Mouse (Mus musculus): ENCODE results near the gene Vwa2. TPM values are rescaled to one million over a fixed set of nuclear protein-coding genes. Genes with fewer than 3 reads are reported as not detected.

The Vwa2 gene
- polyA plus RNA-seq, 1 experiment from 2014 or later: 0.22 TPM

DNA sequence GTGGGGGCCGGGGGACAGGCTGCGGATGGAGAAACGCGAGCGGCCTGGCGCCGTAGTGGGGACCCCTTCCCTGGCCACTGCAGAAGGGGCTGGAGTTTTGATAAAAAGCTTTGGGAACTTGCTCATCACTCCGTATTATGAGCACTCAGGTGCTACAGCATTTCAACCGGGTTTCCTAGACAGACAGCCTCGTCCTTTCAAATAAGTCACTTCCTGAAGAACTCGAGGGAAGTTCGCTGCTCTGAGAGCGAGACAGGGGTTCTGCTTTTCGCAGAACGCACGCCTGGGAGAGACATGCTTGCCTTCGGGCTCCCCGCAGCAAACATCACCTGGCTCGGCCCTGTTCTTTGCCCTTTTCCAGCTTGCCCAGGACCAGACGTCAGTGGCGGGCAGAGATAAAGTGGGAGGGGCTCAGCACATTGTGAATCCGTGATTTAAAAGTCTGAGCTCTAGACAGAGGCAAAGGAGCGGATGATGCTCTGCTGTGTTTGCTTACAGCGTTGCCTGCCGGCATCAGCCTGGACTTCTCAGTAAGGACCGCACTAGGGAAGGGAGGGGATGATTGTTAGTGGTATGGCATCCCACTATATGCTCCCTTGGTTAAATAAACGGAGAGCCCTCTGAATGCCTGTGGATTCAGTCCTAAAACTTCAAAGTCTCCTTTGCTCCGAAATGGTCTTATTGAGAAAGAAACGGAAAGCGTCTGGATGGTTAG, 709 bp downstream of the Vwa2 start:
- H3K4me3 ChIP-seq: peak overlapping the region; percentile 58
- no peak for ATAC-seq (ENCODE audit: insufficient number of reproducible peaks, low FRiP score)
- peaks cover 64% of the 10 kb centered on the region for H3K27me3 ChIP-seq (replicated peaks)
- H3K9me3 ChIP-seq (replicated peaks): no peaks in the 10 kb centered on the region
- H3K4me1 ChIP-seq (replicated peaks): peaks cover 19% of the 10 kb centered on the region
- H3K4me2 ChIP-seq: peak overlapping the region; percentile 97
- WGBS: 10% methylated on average over 30 of the region's 30 CpGs
- H3K9ac ChIP-seq: peak overlapping the region; percentile 62; the same call in 1 of the 2 replicates
- no peaks in the 10 kb centered on the region for H3K36me3 ChIP-seq
- no peak overlapping the region for H3K27ac ChIP-seq (ENCODE audit: poor library complexity, severe bottlenecking)

DNA sequence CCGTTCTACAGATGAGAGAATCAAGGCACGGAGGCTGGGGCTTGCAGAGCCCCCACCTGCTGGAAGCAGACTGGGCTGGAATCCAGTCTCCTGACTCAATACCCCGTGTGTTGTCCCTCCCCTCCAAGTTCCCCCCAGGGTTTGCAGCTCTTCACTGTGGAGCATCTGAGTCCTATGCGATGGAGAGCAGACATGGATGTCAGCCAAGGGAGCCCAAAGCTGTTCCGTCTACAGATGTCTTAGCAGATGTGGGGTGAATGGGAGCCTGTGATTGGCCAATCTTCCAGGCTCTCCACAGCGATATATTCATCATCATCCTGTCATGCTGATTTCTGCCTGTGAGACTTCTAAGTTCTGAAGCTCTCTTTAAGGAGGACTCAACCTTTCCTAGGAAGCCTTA, 3.3 kb downstream of the Vwa2 start:
- Histone ChIP-seq H3K4me3 (no peak overlapping the region), H3K4me1 (replicated peaks) (peaks cover 25% of the 10 kb centered on the region), H3K9ac (no peak overlapping the region), H3K27ac (ENCODE audit: poor library complexity, severe bottlenecking) (no peak overlapping the region), H3K4me2 (no peak overlapping the region), H3K9me3 (replicated peaks) (no peaks in the 10 kb centered on the region), H3K27me3 (replicated peaks) (peaks cover 61% of the 10 kb centered on the region), H3K36me3 (no peaks in the 10 kb centered on the region)
- 66% methylated on average over 6 of the region's 6 CpGs for WGBS
- ATAC-seq (ENCODE audit: insufficient number of reproducible peaks, low FRiP score): no peak

DNA sequence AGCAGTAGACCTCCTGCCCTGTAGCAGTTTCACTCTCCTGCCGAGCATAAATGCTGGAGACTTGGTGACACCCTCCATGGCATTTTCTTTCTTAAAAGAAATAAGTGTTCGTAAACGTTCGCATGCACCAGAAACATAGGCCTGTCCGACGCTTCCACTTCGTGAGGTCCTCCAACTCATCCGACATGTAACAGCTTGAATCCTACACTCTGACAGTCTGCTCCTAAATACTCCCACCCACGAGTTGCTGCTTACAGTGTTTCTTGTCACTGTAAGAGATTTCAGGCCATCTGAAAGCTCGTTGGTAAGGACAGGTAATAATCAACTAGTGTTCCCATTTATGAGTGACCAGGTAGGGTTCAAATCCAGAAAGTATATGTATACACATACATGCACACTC, 13.8 kb downstream of the Vwa2 start:
- Histone ChIP-seq H3K9ac (no peak overlapping the region), H3K9me3 (replicated peaks) (no peaks in the 10 kb centered on the region), H3K4me3 (no peak overlapping the region), H3K4me1 (replicated peaks) (peaks cover 14% of the 10 kb centered on the region), H3K27me3 (replicated peaks) (no peaks in the 10 kb centered on the region), H3K4me2 (no peak overlapping the region), H3K27ac (ENCODE audit: poor library complexity, severe bottlenecking) (no peak overlapping the region), H3K36me3 (no peaks in the 10 kb centered on the region)
- ATAC-seq (ENCODE audit: insufficient number of reproducible peaks, low FRiP score): no peak
- WGBS: 80% methylated on average over 10 of the region's 10 CpGs

DNA sequence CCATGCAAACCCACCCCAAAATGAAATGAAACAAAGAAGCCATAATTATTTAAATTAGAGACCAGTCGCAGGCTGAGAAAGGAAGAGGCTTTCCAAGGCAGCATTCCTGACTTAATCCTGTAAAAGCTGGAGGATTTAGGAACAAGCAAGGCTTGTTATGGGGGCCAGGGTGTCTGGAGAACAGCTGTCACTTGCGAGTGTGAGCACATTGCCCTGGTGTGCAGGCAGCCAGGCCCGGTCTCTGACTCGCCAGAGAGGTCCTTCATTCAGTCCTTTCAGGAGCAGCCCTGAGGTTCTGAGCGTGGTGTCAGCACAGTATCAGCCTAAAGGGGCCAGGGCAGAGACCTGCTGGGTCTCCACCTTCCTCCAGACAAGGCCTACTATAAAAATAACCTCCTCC, 14.6 kb downstream of the Vwa2 start:
- H3K27me3 ChIP-seq (replicated peaks): no peaks in the 10 kb centered on the region; the same call in 1 of the 2 replicates
- ATAC-seq (ENCODE audit: insufficient number of reproducible peaks, low FRiP score): no peak

DNA sequence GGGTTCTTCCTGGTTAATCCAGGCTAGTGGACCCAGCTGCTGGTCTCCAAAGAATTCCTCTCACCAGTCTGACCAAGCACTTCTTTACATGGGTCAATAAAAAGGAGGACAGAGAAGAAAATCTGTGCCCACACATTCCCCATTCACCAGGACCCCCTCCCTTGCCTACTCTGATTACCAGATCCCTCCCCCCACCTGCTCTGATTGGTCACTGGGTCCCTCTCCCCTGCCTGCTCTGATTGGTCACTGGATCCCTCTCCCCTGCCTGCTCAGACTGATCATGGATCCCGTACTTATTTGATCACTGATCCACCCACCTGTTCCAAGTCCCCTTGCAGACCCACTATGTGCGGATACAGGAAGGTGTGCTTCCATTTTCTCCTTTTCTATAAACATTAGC, 17.4 kb downstream of the Vwa2 start:
- Histone ChIP-seq H3K9ac (no peak overlapping the region), H3K9me3 (replicated peaks) (no peaks in the 10 kb centered on the region), H3K36me3 (no peaks in the 10 kb centered on the region), H3K4me3 (no peak overlapping the region), H3K4me1 (replicated peaks) (peaks cover 7% of the 10 kb centered on the region; the same call in 1 of the 2 replicates), H3K27ac (ENCODE audit: poor library complexity, severe bottlenecking) (no peak overlapping the region), H3K27me3 (replicated peaks) (no peaks in the 10 kb centered on the region; the same call in 1 of the 2 replicates), H3K4me2 (no peak overlapping the region)
- 42% methylated on average over 2 of the region's 2 CpGs for WGBS
- no peak for ATAC-seq (ENCODE audit: insufficient number of reproducible peaks, low FRiP score)

More for the DNA sequence above, 14.6 kb downstream of the Vwa2 start:
- Histone ChIP-seq H3K9ac (no peak overlapping the region), H3K36me3 (no peaks in the 10 kb centered on the region), H3K4me1 (replicated peaks) (peaks cover 7% of the 10 kb centered on the region), H3K27ac (ENCODE audit: poor library complexity, severe bottlenecking) (no peak overlapping the region), H3K9me3 (replicated peaks) (no peaks in the 10 kb centered on the region), H3K4me2 (no peak overlapping the region), H3K4me3 (no peak overlapping the region)
- WGBS: 49% methylated on average over 5 of the region's 5 CpGs

DNA sequence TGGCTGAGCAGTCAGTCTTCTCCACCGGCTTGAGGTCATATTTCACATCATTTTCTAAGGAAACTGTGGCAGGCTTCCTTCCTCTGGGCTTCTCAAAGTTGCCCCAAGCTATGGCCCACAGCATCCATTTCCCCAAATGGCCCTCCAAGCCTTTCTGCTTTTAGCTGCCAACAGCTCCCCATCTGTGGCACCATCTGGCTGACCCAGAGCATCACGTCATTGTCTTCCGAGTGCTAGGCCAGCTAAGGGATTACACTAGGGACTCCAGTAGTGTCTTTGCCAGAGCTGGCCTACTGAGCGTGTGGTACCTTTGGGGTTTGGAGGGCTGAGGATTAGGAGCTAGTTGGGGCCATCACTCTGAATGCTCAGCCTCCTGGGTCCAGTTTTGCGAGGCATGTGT, 18.5 kb downstream of the Vwa2 start:
- Histone ChIP-seq H3K4me2 (no peak overlapping the region), H3K27me3 (replicated peaks) (no peaks in the 10 kb centered on the region; the same call in 1 of the 2 replicates), H3K27ac (ENCODE audit: poor library complexity, severe bottlenecking) (no peak overlapping the region), H3K36me3 (no peaks in the 10 kb centered on the region), H3K4me3 (no peak overlapping the region), H3K9ac (no peak overlapping the region), H3K9me3 (replicated peaks) (no peaks in the 10 kb centered on the region), H3K4me1 (replicated peaks) (peaks cover 10% of the 10 kb centered on the region; the same call in 1 of the 2 replicates)
- no peak for ATAC-seq (ENCODE audit: insufficient number of reproducible peaks, low FRiP score)
- 82% methylated on average over 5 of the region's 5 CpGs for WGBS

DNA sequence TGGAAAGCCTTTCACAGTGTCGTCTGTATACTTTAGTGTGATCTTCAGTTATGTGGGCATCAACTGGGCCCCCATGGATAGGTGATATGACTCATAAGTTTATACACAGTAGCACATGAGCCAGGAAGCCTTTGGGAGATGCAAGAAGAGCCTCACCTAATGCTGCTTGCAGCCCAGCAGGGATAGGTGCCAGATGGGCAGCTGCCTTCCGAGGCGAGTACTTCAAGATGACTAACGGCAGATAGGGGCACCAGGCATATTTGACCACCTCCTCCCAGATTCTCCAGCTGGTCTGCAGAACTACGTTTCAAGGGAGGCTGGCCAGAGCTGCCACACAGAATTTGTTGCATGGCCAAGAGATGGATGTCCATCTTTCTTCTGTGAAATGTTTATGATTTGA, 19.3 kb downstream of the Vwa2 start:
- no peaks in the 10 kb centered on the region for H3K36me3 ChIP-seq
- H3K9ac ChIP-seq: no peak overlapping the region
- H3K4me1 ChIP-seq (replicated peaks): peaks cover 9% of the 10 kb centered on the region; the same call in 1 of the 2 replicates
- H3K27me3 ChIP-seq (replicated peaks): no peaks in the 10 kb centered on the region; the same call in 1 of the 2 replicates
- H3K27ac ChIP-seq (ENCODE audit: poor library complexity, severe bottlenecking): no peak overlapping the region
- no peaks in the 10 kb centered on the region for H3K9me3 ChIP-seq (replicated peaks)
- H3K4me3 ChIP-seq: no peak overlapping the region
- WGBS: 74% methylated on average over 5 of the region's 5 CpGs
- ATAC-seq (ENCODE audit: insufficient number of reproducible peaks, low FRiP score): no peak
- H3K4me2 ChIP-seq: no peak overlapping the region

DNA sequence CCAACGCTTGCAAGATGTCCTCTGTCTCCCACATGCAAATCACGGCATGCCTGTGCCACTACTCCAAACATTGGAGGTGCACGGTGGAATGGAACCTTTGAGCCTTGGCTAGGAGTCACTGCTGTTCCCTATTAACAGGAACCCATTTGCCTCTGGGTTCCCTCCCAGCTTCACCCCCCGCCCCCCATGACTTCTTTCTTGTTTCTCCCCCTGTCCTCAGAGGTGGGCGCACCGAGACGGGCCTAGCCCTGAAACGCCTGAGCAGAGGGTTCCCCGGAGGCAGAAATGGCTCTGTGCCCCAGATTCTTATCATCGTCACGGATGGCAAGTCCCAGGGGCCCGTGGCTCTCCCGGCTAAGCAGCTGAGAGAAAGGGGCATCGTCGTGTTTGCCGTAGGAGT, 23.6 kb downstream of the Vwa2 start:
- Histone ChIP-seq H3K27me3 (replicated peaks) (peaks cover 5% of the 10 kb centered on the region; the same call in 1 of the 2 replicates), H3K4me3 (no peak overlapping the region), H3K9me3 (replicated peaks) (no peaks in the 10 kb centered on the region), H3K27ac (ENCODE audit: poor library complexity, severe bottlenecking) (no peak overlapping the region), H3K36me3 (no peaks in the 10 kb centered on the region), H3K4me2 (no peak overlapping the region), H3K9ac (no peak overlapping the region), H3K4me1 (replicated peaks) (peaks cover 5% of the 10 kb centered on the region; the same call in 1 of the 2 replicates)
- 81% methylated on average over 16 of the region's 16 CpGs for WGBS
- ATAC-seq (ENCODE audit: insufficient number of reproducible peaks, low FRiP score): no peak

DNA sequence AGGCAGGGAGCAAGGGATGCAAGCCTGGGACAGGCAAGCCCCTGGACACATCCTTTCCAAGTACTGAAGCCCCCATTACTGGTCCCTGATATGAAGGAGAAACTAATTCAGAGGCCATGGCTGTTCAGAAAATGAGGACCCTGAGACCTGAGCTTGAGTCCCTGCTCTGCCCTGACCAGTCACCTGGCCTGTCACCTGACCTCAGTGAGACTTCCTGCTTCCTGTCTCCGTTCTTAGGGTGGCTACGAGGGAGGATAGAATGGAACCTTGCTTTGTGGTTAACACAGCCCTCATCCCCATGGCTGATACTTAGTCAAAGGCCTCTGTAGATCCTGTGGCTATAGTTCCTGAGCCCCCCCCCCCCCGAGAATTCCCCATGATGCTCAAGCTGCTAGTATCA, 30.0 kb downstream of the Vwa2 start:
- ATAC-seq (ENCODE audit: insufficient number of reproducible peaks, low FRiP score): no peak
- no peak overlapping the region for H3K27ac ChIP-seq (ENCODE audit: poor library complexity, severe bottlenecking)
- H3K4me2 ChIP-seq: no peak overlapping the region
- 66% methylated on average over 3 of the region's 3 CpGs for WGBS
- H3K27me3 ChIP-seq (replicated peaks): peaks cover 12% of the 10 kb centered on the region; the same call in 1 of the 2 replicates
- no peaks in the 10 kb centered on the region for H3K36me3 ChIP-seq
- H3K4me3 ChIP-seq: no peak overlapping the region
- no peak overlapping the region for H3K9ac ChIP-seq
- no peaks in the 10 kb centered on the region for H3K9me3 ChIP-seq (replicated peaks)
- 0 out of 2 replicates have a peak, but pooled peaks cover 3% of the 10 kb centered on the region for H3K4me1 ChIP-seq (replicated peaks)

DNA sequence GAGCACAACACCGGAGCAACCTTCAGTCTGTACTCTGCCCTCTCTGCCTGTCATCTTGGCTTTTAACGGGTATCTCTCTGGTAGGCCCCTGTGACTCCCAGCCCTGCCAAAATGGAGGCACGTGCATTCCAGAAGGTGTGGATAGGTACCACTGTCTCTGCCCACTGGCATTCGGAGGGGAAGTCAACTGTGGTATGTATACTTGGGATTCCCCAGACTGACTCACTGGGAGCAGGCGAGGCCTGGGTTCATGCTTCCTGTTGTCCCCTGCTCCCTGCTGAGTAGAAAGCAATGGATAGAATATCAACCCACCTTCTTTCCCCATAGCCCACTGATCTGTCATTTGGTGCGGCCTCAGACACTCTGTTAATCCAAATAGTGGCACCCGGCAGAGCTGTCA, 31.3 kb downstream of the Vwa2 start:
- no peaks in the 10 kb centered on the region for H3K36me3 ChIP-seq
- no peak overlapping the region for H3K4me2 ChIP-seq
- no peak overlapping the region for H3K9ac ChIP-seq
- H3K27me3 ChIP-seq (replicated peaks): peaks cover 14% of the 10 kb centered on the region; the same call in 1 of the 2 replicates
- 0 out of 2 replicates have a peak, but pooled peaks cover 3% of the 10 kb centered on the region for H3K4me1 ChIP-seq (replicated peaks)
- no peak overlapping the region for H3K4me3 ChIP-seq
- no peak for ATAC-seq (ENCODE audit: insufficient number of reproducible peaks, low FRiP score)
- H3K9me3 ChIP-seq (replicated peaks): no peaks in the 10 kb centered on the region
- 80% methylated on average over 7 of the region's 7 CpGs for WGBS
- H3K27ac ChIP-seq (ENCODE audit: poor library complexity, severe bottlenecking): no peak overlapping the region

DNA sequence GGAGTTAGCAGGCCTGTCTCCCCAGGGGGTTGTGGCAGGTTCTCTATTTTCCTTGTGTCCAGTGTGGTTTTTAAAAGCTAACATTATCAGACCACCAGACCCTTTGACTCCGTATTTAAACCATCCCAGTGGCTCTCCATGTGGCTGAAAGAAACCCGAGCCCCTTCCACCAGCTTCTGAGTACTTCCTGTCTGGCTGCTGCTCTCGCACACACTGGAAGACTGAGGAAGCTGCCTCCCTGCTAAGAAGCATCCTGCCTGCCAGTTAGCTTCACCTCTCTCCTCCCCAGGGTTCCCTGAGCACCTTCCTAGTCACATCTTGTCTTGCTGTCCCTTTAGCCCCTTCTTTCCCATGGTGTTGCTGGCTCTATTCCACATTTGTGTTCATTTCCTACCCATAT, 33.8 kb downstream of the Vwa2 start:
- H3K9ac ChIP-seq: no peak overlapping the region
- no peak overlapping the region for H3K4me3 ChIP-seq
- no peak overlapping the region for H3K4me2 ChIP-seq
- peaks cover 13% of the 10 kb centered on the region; the same call in 1 of the 2 replicates for H3K27me3 ChIP-seq (replicated peaks)
- no peaks in the 10 kb centered on the region for H3K9me3 ChIP-seq (replicated peaks)
- 0 out of 2 replicates have a peak, but pooled peaks cover 3% of the 10 kb centered on the region for H3K4me1 ChIP-seq (replicated peaks)
- WGBS: 40% methylated on average over 3 of the region's 3 CpGs
- H3K36me3 ChIP-seq: no peaks in the 10 kb centered on the region
- H3K27ac ChIP-seq (ENCODE audit: poor library complexity, severe bottlenecking): no peak overlapping the region
- ATAC-seq (ENCODE audit: insufficient number of reproducible peaks, low FRiP score): no peak
